Mouse (Mus musculus): ENCODE results near the gene Gm29866.
"Not testable (repeated sequence)": the region's sequence is repeated elsewhere in the genome, so short reads cannot be mapped to it uniquely, and the experiment has no call there.

Gm29866 gene

DNA sequence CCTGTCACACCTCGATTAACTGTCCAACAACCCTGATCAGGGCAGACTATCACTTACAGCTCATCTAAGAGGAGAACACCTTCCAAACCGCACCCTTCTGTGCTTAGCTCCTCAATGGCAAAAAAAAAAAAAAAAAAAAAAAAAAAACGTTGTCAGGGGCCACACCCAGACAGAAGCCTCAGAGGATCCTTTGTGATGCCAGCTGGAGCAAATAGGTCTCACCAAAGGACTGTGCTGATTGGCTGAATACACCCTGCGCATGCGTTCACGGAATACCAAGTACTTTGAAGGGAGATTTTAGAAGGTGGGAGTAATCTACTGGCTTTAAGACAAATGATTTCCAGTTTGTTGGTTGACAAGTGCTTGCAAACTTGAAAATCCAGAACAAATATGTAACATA is at the start of gene Gm29866:
Gene Gm29866, minus strand, starts transcription at position 101 of the 400 bp plus-strand sequence.
- not testable (repeated sequence) for DNase-seq (ENCODE audit: low read depth, low spot score)
